8 mouse cellular contexts compared by ENCODE assay signal in genomic region chr15:5239901-5240300, GRCm38 (mm10). TPM values are rescaled to one million over a fixed set of nuclear protein-coding genes. Genes with fewer than 3 reads are reported as not detected.
A peak's percentile ranks its signal among the peaks of the same experiment; 100 is the strongest.
DNase-seq lines count a peak whose midpoint lies in the region; ATAC-seq lines count a peak whose summit lies in the region.

No protein-coding gene starts in this region.

- 76% methylated on average over 6 of the region's 6 CpGs for WGBS in neural tube, embryonic 13.5 days
- 43% methylated on average over 6 of the region's 6 CpGs for WGBS in liver, embryonic 11.5 days
- 77% methylated on average over 6 of the region's 6 CpGs for WGBS in forebrain, embryonic 13.5 days

- H3K9ac ChIP-seq in neural tube, embryonic 13.5 days, result no peak overlapping the region
- H3K9ac ChIP-seq in liver, embryonic 11.5 days (ENCODE audit: low read depth, low read length), result 0 out of 2 replicates have a peak overlapping the region, but pooled peaks have one; percentile 12
- no peak overlapping the region for H3K9ac ChIP-seq in forebrain, embryonic 13.5 days

- no peaks in the 10 kb centered on the region for H3K9me3 ChIP-seq in erythroblast, embryonic 14.5 days (ENCODE audit: control insufficient read depth, low read length)
- H3K9me3 ChIP-seq in neural tube, embryonic 13.5 days, result no peaks in the 10 kb centered on the region
- no peaks in the 10 kb centered on the region for H3K9me3 ChIP-seq in liver, embryonic 11.5 days (ENCODE audit: control insufficient read depth, low read length)
- no peaks in the 10 kb centered on the region for H3K9me3 ChIP-seq in forebrain, embryonic 13.5 days (replicated peaks)

- DNase-seq in neural tube, embryonic 10.5 days (ENCODE audit: extremely low spot score, low spot score), result no peak
- no peak for DNase-seq in liver, embryonic 11.5 days (ENCODE audit: low spot score)
- DNase-seq in thymus, postnatal 14 days, result peak; percentile 49
- DNase-seq in layer of hippocampus, postnatal 25 days (ENCODE audit: extremely low spot score in 1 of 2, low spot score in 1 of 2), result no peak

- H3K36me3 ChIP-seq in erythroblast, embryonic 14.5 days (ENCODE audit: control insufficient read depth), result peaks cover under 1% of the 10 kb centered on the region
- no peaks in the 10 kb centered on the region for H3K36me3 ChIP-seq in neural tube, embryonic 13.5 days
- no peaks in the 10 kb centered on the region for H3K36me3 ChIP-seq in liver, embryonic 11.5 days (ENCODE audit: control insufficient read depth, insufficient read depth, low read length)
- H3K36me3 ChIP-seq in forebrain, embryonic 13.5 days (ENCODE audit: poor library complexity, severe bottlenecking), result no peaks in the 10 kb centered on the region

- H3K27me3 ChIP-seq in erythroblast, embryonic 14.5 days (ENCODE audit: control insufficient read depth), result peaks cover 34% of the 10 kb centered on the region
- H3K27me3 ChIP-seq in neural tube, embryonic 13.5 days, result peaks cover 50% of the 10 kb centered on the region
- peaks cover 22% of the 10 kb centered on the region for H3K27me3 ChIP-seq in liver, embryonic 11.5 days (replicated peaks; ENCODE audit: control insufficient read depth, insufficient read depth, low read length)
- peaks cover 53% of the 10 kb centered on the region for H3K27me3 ChIP-seq in forebrain, embryonic 13.5 days

- peaks cover 84% of the 10 kb centered on the region for H3K4me1 ChIP-seq in erythroblast, embryonic 14.5 days (ENCODE audit: control insufficient read depth)
- H3K4me1 ChIP-seq in neural tube, embryonic 13.5 days (replicated peaks), result peaks cover 32% of the 10 kb centered on the region
- H3K4me1 ChIP-seq in liver, embryonic 11.5 days (replicated peaks; ENCODE audit: control insufficient read depth, insufficient read depth, low read length), result peaks cover 29% of the 10 kb centered on the region
- peaks cover 32% of the 10 kb centered on the region for H3K4me1 ChIP-seq in forebrain, embryonic 13.5 days

- peak overlapping the region; percentile 21 for H3K4me3 ChIP-seq in erythroblast, embryonic 14.5 days (replicated peaks)
- H3K4me3 ChIP-seq in neural tube, embryonic 13.5 days, result 0 out of 2 replicates have a peak overlapping the region, but pooled peaks have one; percentile 56
- peak overlapping the region; percentile 27 for H3K4me3 ChIP-seq in liver, embryonic 11.5 days (ENCODE audit: low read depth, low read length)
- H3K4me3 ChIP-seq in forebrain, embryonic 13.5 days, result no peak overlapping the region

- no peak overlapping the region for H3K27ac ChIP-seq in neural tube, embryonic 13.5 days (replicated peaks)
- peak overlapping the region; percentile 76 for H3K27ac ChIP-seq in liver, embryonic 11.5 days (ENCODE audit: low read depth, low read length)
- no peak overlapping the region for H3K27ac ChIP-seq in forebrain, embryonic 13.5 days

- ATAC-seq in erythroblast, adult 5-6 weeks (replicated peaks; ENCODE audit: low FRiP score, poor library complexity, severe bottlenecking), result no peak
- no peak for ATAC-seq in neural tube, embryonic 13.5 days (ENCODE audit: low read depth)
- peak; percentile 7; the same call in 1 of the 2 replicates for ATAC-seq in liver, embryonic 11.5 days (replicated peaks; ENCODE audit: low FRiP score)
- ATAC-seq in forebrain, embryonic 13.5 days, result no peak

- peak overlapping the region; percentile 84 for H3K4me2 ChIP-seq in neural tube, embryonic 13.5 days
- H3K4me2 ChIP-seq in liver, embryonic 11.5 days, result peak overlapping the region; percentile 100
- no peak overlapping the region for H3K4me2 ChIP-seq in forebrain, embryonic 13.5 days

RNA-seq across cellular contexts. Expression of gene Ptger4, which starts 4.1 kb away (rescaled TPM):
- 0.08 and 0.09 TPM in 2 replicates for polyA plus RNA-seq in erythroblast, embryonic 14.5 days (2012)
- 4.8 and 13.6 TPM in 2 replicates for total RNA-seq in erythroblast, adult 5-6 weeks (2015; ENCODE audit: low replicate concordance)
- total RNA-seq in erythroblast, adult 5-6 weeks (2017; ENCODE audit: low replicate concordance), result 2.0 and 3.7 TPM in 2 replicates
- 4.2 and 4.4 TPM in 2 replicates for polyA plus RNA-seq in neural tube, embryonic 13.5 days (2015; fragmentation: Nextera tagmentation; extraction: Ambion mirVana)
- 5.1 and 5.8 TPM in 2 replicates for polyA plus RNA-seq in liver, embryonic 11.5 days (2014; fragmentation: Nextera tagmentation; extraction: Ambion mirVana)
- polyA plus RNA-seq in forebrain, embryonic 13.5 days (2015; fragmentation: Nextera tagmentation; extraction: Ambion mirVana), result 0.36 and 0.37 TPM in 2 replicates
- 1 to 10 TPM in 1 of 2 experiments, under 1 TPM in 1; 0.75 to 1.0 TPM for total RNA-seq in layer of hippocampus, postnatal 25 days (2021)

RNA-seq across cellular contexts. Expression of gene Ttc33, which starts 54.6 kb away (rescaled TPM):
- 0.21 and 1.0 TPM in 2 replicates for polyA plus RNA-seq in erythroblast, embryonic 14.5 days (2012)
- 12.3 and 29.4 TPM in 2 replicates for total RNA-seq in erythroblast, adult 5-6 weeks (2015; ENCODE audit: low replicate concordance)
- total RNA-seq in erythroblast, adult 5-6 weeks (2017; ENCODE audit: low replicate concordance), result 26.4 and 28.4 TPM in 2 replicates
- polyA plus RNA-seq in neural tube, embryonic 13.5 days (2015; fragmentation: Nextera tagmentation; extraction: Ambion mirVana), result 55.0 and 58.3 TPM in 2 replicates
- 29.2 and 32.3 TPM in 2 replicates for polyA plus RNA-seq in liver, embryonic 11.5 days (2014; fragmentation: Nextera tagmentation; extraction: Ambion mirVana)
- 52.5 and 52.8 TPM in 2 replicates for polyA plus RNA-seq in forebrain, embryonic 13.5 days (2015; fragmentation: Nextera tagmentation; extraction: Ambion mirVana)
- 10 to 100 TPM; 71.6 to 77.5 TPM for total RNA-seq in layer of hippocampus, postnatal 25 days (2021)

Comparison
In these comparisons a context has a peak if more than half of its experiments do, and no peak if none do; other contexts are left out.
1. RNA of gene Ttc33, which starts 54.6 kb away (polyA plus RNA-seq): 55.0 to 58.3 TPM in neural tube, embryonic 13.5 days, 52.5 to 52.8 TPM in forebrain, embryonic 13.5 days and 29.2 to 32.3 TPM in liver, embryonic 11.5 days; 0.21 to 1.0 TPM in erythroblast, embryonic 14.5 days; every median in the first group is over 10 times any median in the second.